Mouse (Mus musculus) liver, embryonic 16.5 days (tissue): ENCODE results near the gene Naglu. TPM values are rescaled to one million over a fixed set of nuclear protein-coding genes. Genes with fewer than 3 reads are reported as not detected.

ENCODE experiments used
- ATAC-seq: fragments of 200-750 bp; cut with Nextera tagmentation; 2 replicates; pipeline ENCODE4 v1.8.0; 2017; ENCODE audit warnings: low read depth, mild to moderate bottlenecking, moderate number of reproducible peaks, moderate library complexity
- H3K27ac ChIP-seq: fragments of 300-500 bp; sonication (generic); 2 replicates; pipeline ENCODE4 v1.5.1; 2014; ENCODE audit warnings: mild to moderate bottlenecking, low read length
- H3K27me3 ChIP-seq: fragments of 300-500 bp; sonication (generic); 2 replicates; pipeline ENCODE4 v1.6.1; 2014; ENCODE audit warnings: low read depth, low read length, mixed read lengths; ENCODE audit not compliant: control insufficient read depth, insufficient read depth
- H3K36me3 ChIP-seq: fragments of 300-500 bp; sonication (generic); 2 replicates; pipeline ENCODE4 v1.6.1; 2014; ENCODE audit warnings: mild to moderate bottlenecking; ENCODE audit not compliant: control insufficient read depth, insufficient read depth
- H3K4me1 ChIP-seq: fragments of 300-500 bp; sonication (generic); 2 replicates; pipeline ENCODE4 v1.6.1; 2014; ENCODE audit warnings: low read depth, low read length, mixed read lengths; ENCODE audit not compliant: control insufficient read depth
- H3K4me2 ChIP-seq: fragments of 300-500 bp; sonication (generic); 2 replicates; pipeline ENCODE4 v1.6.1; 2014; ENCODE audit warnings: low read depth, low read length, mixed read lengths
- H3K4me3 ChIP-seq: fragments of 300-500 bp; sonication (generic); 2 replicates; pipeline ENCODE4 v1.5.1; 2014; ENCODE audit warnings: low read depth, mild to moderate bottlenecking, low read length
- H3K9ac ChIP-seq: fragments of 300-500 bp; sonication (generic); 2 replicates; pipeline ENCODE4 v1.6.1; 2014; ENCODE audit warnings: low read depth, low read length
- H3K9me3 ChIP-seq: fragments of 300-500 bp; sonication (generic); replicated peaks from 2 replicates; pipeline ENCODE4 v1.6.1; 2016; ENCODE audit warnings: low read length; ENCODE audit not compliant: control insufficient read depth
- WGBS: fragments of 180-500 bp; shearing (Covaris S2); extraction: QIAGEN DNeasy Blood & Tissue Kit; methylation state at CpG from one replicate; pipeline ENCODE4 v1.1.7; 2014; ENCODE audit not compliant: insufficient replicate concordance; 5-methylcytosine and 5-hydroxymethylcytosine counted together
- polyA plus RNA-seq: library from polyadenylated mRNA; unstranded; fragments of >200 nt; fragmentation: Nextera tagmentation; extraction: Ambion mirVana; gene quantifications from 2 replicates; pipeline ENCODE4 v1.2.1, GENCODE M21; 2015

Gene Naglu
- 7.1 and 7.2 TPM in 2 replicates for polyA plus RNA-seq

DNA sequence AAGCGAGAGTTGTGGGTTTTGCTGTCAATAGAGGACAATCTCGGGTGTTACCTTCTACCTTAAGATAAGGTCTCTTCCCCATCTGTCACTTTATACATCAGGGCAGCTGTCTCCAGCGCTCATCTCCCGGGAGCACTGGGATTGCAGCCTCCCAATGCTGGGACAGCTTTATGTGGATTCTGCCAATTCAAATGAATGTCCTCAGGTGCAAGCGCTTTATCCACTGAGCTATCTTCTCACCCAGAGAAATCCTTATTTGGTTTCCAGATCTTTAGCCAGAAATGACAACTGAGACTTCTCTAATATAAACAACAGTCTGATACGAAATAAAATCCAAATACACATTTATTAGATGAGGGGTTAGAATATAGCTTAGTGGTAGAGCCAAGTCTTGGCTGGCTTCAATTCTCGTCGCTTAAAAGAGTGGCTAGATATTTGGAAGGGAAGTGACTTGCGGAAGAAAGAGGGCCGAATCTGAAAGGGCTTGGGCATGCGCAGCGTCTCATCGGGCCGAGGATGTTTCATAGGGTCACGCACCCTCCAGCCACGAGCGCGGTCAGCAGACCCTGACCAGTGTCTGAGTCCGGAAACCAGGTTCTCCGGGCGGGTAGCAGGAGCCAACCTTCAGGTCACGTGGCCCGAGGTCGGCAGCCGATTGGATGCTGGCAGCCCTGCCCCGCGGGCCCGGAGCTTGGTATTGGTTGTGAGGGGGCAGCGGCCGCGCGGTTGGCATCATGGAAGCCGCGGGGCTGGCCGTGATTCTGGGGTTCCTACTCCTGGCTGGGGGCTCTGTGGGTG is at the start of gene Naglu:
Naglu (plus strand) TSS at position 622 of the 798 bp plus-strand sequence.
- Histone ChIP-seq H3K27me3 (peaks cover 11% of the 10 kb centered on the region), H3K27ac (peak within 1 kb of the TSS; percentile 30; the same call in 1 of the 2 replicates)
- WGBS = 3% methylated on average over 35 of the region's 35 CpGs

GRCm38 (mm10) chr11:101023371-101023770 is 46.4 kb upstream of the Naglu start:
- Histone ChIP-seq H3K4me1 (no peaks in the 10 kb centered on the region), H3K36me3 (peaks cover 67% of the 10 kb centered on the region), H3K4me2 (no peak overlapping the region), H3K4me3 (no peak overlapping the region), H3K9ac (no peak overlapping the region), H3K27ac (no peak overlapping the region), H3K9me3 (no peaks in the 10 kb centered on the region), H3K27me3 (no peaks in the 10 kb centered on the region)
- WGBS = 87% methylated on average over 12 of the region's 12 CpGs
- ATAC-seq = no peak

More for the DNA sequence above, at the start of gene Naglu:
- peaks cover 38% of the 10 kb centered on the region for H3K4me1 ChIP-seq
- peak; percentile 89 for ATAC-seq
- peak within 1 kb of the TSS; percentile 100 for H3K4me2 ChIP-seq
- peak within 1 kb of the TSS; percentile 79 for H3K4me3 ChIP-seq
- no peaks in the 10 kb centered on the region for H3K9me3 ChIP-seq
- no peaks in the 10 kb centered on the region for H3K36me3 ChIP-seq
- H3K9ac ChIP-seq = peak within 1 kb of the TSS; percentile 74

DNA sequence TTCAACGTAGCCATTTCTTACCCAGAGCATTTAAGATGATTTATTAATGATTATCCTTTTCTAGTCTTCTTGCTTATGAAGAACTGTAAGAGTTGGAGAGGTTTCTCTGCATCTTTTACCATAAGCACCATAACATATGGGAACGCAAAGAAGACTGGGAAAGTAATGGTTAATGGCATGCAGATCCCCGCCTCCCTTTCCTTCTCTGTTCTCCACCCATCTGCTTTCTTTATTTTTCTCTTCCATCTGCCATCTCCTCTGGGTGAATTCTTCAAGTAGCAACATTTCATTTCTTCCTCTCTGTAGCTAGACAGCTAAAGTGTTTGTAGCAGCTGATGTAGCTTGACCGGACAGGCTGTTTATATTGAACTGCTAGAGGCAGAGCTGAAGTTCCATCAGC is 45.8 kb upstream of the Naglu start:
- no peak overlapping the region for H3K9ac ChIP-seq
- H3K9me3 ChIP-seq = no peaks in the 10 kb centered on the region
- no peak overlapping the region for H3K4me2 ChIP-seq
- no peaks in the 10 kb centered on the region for H3K4me1 ChIP-seq
- H3K4me3 ChIP-seq = no peak overlapping the region
- peaks cover 67% of the 10 kb centered on the region for H3K36me3 ChIP-seq
- H3K27me3 ChIP-seq = no peaks in the 10 kb centered on the region
- ATAC-seq = no peak
- no peak overlapping the region for H3K27ac ChIP-seq
- 93% methylated on average over 4 of the region's 4 CpGs for WGBS

DNA sequence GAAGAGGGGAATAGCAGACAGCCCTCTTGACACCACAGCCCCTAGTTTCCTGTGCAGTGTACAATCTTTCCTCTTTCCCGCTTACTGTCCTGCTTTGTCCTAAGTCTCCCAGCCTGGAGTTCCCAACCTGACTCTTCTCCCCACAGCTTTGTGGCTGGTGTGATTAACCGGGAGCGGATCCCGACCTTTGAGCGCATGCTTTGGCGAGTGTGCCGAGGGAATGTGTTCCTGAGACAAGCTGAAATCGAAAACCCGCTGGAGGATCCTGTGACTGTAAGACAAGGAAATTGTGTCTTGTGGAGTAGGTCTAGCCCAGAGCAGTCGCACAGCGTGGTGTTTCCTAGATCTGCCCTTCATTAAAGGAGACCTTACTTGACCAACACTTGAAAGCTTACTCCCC is 42.7 kb upstream of the Naglu start:
- Histone ChIP-seq H3K4me1 (no peaks in the 10 kb centered on the region), H3K9me3 (no peaks in the 10 kb centered on the region), H3K4me2 (no peak overlapping the region), H3K27me3 (no peaks in the 10 kb centered on the region), H3K9ac (no peak overlapping the region), H3K4me3 (no peak overlapping the region), H3K36me3 (peaks cover 57% of the 10 kb centered on the region), H3K27ac (no peak overlapping the region)
- ATAC-seq = no peak
- 92% methylated on average over 11 of the region's 11 CpGs for WGBS

GRCm38 (mm10) chr11:101029320-101029719 is 40.5 kb upstream of the Naglu start:
- H3K4me1 ChIP-seq = no peaks in the 10 kb centered on the region
- H3K4me2 ChIP-seq = no peak overlapping the region
- H3K9me3 ChIP-seq = no peaks in the 10 kb centered on the region
- no peak overlapping the region for H3K4me3 ChIP-seq
- H3K27me3 ChIP-seq = no peaks in the 10 kb centered on the region
- H3K36me3 ChIP-seq = peaks cover 57% of the 10 kb centered on the region
- ATAC-seq = no peak
- WGBS = 90% methylated on average over 8 of the region's 8 CpGs
- no peak overlapping the region for H3K27ac ChIP-seq
- H3K9ac ChIP-seq = no peak overlapping the region

GRCm38 (mm10) chr11:101030136-101030807 is 39.5 kb upstream of the Naglu start:
- Histone ChIP-seq H3K27ac (no peak overlapping the region), H3K4me3 (no peak overlapping the region), H3K36me3 (peaks cover 64% of the 10 kb centered on the region), H3K9me3 (no peaks in the 10 kb centered on the region), H3K4me2 (no peak overlapping the region), H3K27me3 (no peaks in the 10 kb centered on the region), H3K9ac (no peak overlapping the region), H3K4me1 (no peaks in the 10 kb centered on the region)
- 82% methylated on average over 10 of the region's 10 CpGs for WGBS
- ATAC-seq = no peak

DNA sequence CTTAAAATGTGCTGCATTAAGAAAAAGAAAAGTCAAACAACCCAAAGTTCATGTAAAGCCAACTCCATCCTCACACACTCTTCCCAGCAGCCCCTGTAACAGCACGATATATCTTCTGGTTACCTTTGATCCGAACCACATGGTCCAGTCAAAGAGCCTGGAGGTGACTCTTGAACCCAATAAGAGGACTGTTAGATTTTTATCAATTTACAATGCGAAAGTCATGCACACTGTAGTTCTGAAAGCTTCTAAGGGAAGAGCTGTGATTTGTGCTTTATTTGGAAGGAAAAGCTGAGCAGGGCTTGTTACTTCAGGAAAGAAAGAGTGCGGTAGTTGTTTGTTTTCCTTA is 39.0 kb upstream of the Naglu start:
- no peak overlapping the region for H3K4me3 ChIP-seq
- WGBS = 70% methylated on average over 4 of the region's 4 CpGs
- H3K9me3 ChIP-seq = no peaks in the 10 kb centered on the region
- H3K4me1 ChIP-seq = no peaks in the 10 kb centered on the region
- H3K9ac ChIP-seq = no peak overlapping the region
- no peaks in the 10 kb centered on the region for H3K27me3 ChIP-seq
- H3K36me3 ChIP-seq = peaks cover 64% of the 10 kb centered on the region
- no peak overlapping the region for H3K4me2 ChIP-seq
- no peak for ATAC-seq
- no peak overlapping the region for H3K27ac ChIP-seq

DNA sequence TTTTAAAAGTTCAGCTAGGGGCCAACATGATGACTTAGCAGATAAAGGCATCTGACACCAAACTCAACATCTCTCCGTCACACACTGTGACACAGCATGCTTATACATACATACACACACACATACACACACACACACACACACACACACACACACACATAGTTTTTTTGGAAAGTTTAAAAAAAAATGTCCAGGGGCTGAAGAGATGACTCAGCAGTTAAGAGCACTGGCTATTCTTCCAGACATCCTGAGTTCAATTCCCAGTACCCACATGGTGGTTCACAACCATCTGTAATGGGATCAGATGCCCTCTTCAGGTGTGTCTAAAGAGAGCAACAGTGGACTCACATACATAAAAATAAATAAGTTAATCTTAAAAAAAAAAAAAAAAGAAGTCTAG is 38.3 kb upstream of the Naglu start:
- 68% methylated on average over 1 of the region's 1 CpGs for WGBS
- H3K9ac ChIP-seq = no peak overlapping the region
- H3K9me3 ChIP-seq = no peaks in the 10 kb centered on the region

DNA sequence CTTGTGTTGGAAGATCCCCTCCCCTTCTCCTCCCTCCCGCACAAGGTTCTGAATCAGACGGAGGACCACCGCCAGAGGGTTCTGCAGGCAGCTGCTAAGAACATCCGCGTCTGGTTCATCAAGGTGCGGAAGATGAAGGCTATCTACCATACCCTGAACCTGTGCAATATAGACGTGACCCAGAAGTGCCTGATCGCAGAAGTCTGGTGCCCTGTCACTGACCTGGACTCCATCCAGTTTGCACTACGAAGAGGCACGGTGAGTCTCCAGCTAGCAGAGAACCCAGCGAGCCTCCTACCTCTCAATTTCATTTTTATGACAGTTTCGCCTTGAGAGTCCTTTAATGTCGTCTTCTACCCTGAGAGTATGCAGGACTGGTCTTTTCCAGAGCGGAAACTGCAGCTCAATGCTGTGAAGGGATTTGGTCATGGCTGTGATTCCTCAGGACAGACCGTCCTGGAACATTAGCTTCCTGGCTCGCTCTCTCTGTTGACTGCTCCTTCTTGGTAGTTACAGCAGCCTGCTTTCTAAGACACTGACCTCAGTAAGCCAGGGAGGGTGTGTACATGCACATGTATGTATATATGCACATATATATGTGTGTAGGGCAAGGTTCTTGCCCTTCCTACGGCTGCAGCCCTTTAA is 35.8 kb upstream of the Naglu start:
- ATAC-seq = no peak
- H3K36me3 ChIP-seq = peaks cover 70% of the 10 kb centered on the region
- WGBS = 91% methylated on average over 17 of the region's 17 CpGs
- H3K27ac ChIP-seq = no peak overlapping the region
- H3K4me1 ChIP-seq = no peaks in the 10 kb centered on the region
- H3K9me3 ChIP-seq = no peaks in the 10 kb centered on the region
- H3K9ac ChIP-seq = no peak overlapping the region
- H3K27me3 ChIP-seq = no peaks in the 10 kb centered on the region
- no peak overlapping the region for H3K4me3 ChIP-seq
- H3K4me2 ChIP-seq = no peak overlapping the region

More for the DNA sequence above, 38.3 kb upstream of the Naglu start:
- H3K4me1 ChIP-seq = no peaks in the 10 kb centered on the region
- no peaks in the 10 kb centered on the region for H3K27me3 ChIP-seq
- no peak for ATAC-seq
- H3K36me3 ChIP-seq = peaks cover 67% of the 10 kb centered on the region
- no peak overlapping the region for H3K4me3 ChIP-seq
- no peak overlapping the region for H3K4me2 ChIP-seq
- H3K27ac ChIP-seq = no peak overlapping the region
